Mouse (Mus musculus): Measurements from ENCODE around the gene Eif4ebp2.

DNA sequence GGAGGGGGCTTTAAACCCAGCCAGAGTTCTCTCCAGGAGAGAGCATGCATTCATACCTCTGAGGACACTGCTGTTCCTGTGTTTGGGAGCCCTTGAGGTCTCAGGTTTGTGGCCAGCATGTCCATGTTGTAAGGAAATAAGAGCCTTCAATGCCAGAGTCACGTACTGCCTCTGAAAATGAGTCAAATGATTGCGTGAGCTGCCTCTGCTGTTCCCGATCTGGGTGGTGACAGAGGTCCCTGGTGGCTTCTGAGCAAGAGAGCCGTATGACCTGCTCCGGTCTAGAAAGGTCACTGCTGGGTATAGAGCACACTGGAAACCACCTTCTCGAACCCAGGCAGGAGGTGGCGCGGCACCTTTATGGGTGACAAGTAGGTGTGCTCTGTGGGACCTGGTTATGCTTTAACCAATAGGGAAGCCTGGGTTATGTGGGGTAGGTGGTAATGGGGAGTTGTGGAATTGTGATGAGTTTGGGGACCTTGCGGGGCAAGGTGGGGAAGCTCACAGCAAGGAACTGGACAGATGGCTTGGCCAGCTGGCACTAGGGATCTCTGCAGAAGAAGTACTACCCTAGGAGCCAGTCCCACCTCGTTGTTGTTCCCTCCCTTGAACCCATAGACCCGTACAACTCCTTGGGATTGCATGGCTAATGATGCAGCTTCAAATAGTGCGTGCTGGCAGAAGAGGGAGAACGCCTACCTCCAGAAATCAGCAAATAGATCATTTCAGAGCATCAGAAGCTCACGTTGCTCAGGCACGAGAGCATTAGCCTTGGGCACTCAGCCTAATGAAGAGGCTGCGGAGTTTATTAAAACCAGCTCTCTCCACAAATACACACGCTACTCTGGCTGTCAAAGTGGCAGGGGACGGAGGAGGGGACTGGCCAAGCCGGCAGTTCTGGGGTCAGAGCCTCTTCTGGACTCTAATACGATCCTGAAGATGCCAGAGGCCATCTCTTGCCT, 47.3 kb upstream of the Eif4ebp2 start:
- TF ChIP-seq CTCF (conservative IDR thresholded peaks at IDR 0.05; ENCODE audit: low read length) (no peak), NANOG (IDR thresholded peaks at IDR 0.05; ENCODE audit: borderline replicate concordance, low read length) (no peak)

All from E14TG2a.4 (cell line).